Mouse (Mus musculus): ENCODE data around the gene Comt.

GRCm38 (mm10) chr16:18419603-18420026 is 7.0 kb downstream of the Comt start:
- TF ChIP-seq CTCF (IDR thresholded peaks at IDR 0.05; ENCODE audit: extremely low read depth, insufficient read depth, low read length): no peak
- no peak for TF ChIP-seq POLR2A (IDR thresholded peaks at IDR 0.05; ENCODE audit: extremely low read depth, insufficient read depth, low read length)

All from cortical plate, adult 2 months (tissue).